Mouse (Mus musculus): ENCODE measurements around the gene Ptar1. TPM values are rescaled to one million over a fixed set of nuclear protein-coding genes. Genes with fewer than 3 reads are reported as not detected.

Gene Ptar1
- polyA plus RNA-seq, 1 experiment: 1.3 TPM

DNA sequence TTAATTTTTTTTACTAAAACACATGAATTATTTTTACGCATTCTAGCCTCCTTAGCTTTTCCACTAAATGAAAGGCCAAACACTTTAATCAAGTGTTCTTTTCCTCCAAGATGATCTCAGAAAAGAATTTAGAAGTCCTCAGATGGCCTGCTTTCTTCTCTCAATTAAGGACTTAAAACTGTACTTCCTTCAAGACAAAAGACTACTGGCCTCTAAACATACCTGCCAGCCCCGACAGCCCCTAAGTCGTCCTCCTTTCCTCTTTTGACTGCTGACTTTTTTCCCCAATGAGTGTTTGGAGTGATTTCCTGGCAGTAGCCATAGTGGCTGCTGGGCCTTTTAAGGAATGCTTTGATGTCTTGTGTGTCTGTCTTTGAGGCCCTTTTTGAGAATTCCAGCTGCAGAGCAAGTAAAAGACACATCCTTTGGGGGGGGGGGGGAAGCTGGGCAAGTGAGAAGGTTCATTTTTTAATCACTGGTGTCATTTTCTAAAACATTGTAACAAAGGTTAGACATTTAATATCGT is 1.3 kb downstream of the Ptar1 start:
- Histone ChIP-seq H3K4me3 (ENCODE audit: extremely low read depth, insufficient read depth, insufficient read length) (0 out of 2 replicates have a peak overlapping the region, but pooled peaks have one; percentile 14), H3K27me3 (ENCODE audit: control insufficient read depth, insufficient read depth, low read length) (no peaks in the 10 kb centered on the region; the same call in 1 of the 2 replicates), H3K4me1 (ENCODE audit: control insufficient read depth, insufficient read depth, insufficient read length) (peaks cover 2% of the 10 kb centered on the region), H3K36me3 (ENCODE audit: control insufficient read depth, insufficient read depth, low read length) (no peaks in the 10 kb centered on the region), H3K27ac (ENCODE audit: insufficient read depth, low read length) (no peak overlapping the region)
- 74% methylated on average over 4 of the region's 4 CpGs for WGBS
- DNase-seq (ENCODE audit: low read depth in 1 of 2, low spot score in 2 of 2): no peak
- TF ChIP-seq POLR2A (IDR thresholded peaks at IDR 0.05; ENCODE audit: low read depth, low read length) (no peak), CTCF (IDR thresholded peaks at IDR 0.05; ENCODE audit: extremely low read depth, insufficient read depth, insufficient read length, insufficient replicate concordance) (no peak)

DNA sequence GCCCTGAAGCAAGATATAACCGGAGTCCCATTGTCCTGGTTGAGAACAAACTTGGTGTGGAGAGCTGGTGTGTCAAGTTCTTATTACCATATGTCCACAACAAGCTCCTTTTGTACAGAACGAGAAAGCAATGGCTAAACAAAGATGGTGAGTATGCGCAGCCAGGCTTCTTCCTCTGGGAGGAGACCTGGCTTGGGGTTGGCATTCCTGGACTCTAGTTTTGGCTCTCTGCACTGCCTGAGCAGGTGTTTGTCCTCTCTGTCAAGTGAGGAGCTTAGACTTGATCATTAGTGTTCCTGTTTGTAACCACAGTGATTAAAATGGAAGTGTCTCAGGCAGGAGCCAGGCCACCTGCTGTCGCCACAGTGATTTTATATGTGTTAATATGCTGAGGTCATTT is 7.1 kb downstream of the Ptar1 start:
- Histone ChIP-seq H3K4me1 (ENCODE audit: control insufficient read depth, insufficient read depth, insufficient read length) (peaks cover 2% of the 10 kb centered on the region; the same call in 1 of the 2 replicates), H3K36me3 (ENCODE audit: control insufficient read depth, insufficient read depth, low read length) (peaks cover 9% of the 10 kb centered on the region), H3K27ac (ENCODE audit: insufficient read depth, low read length) (no peak overlapping the region), H3K4me3 (ENCODE audit: extremely low read depth, insufficient read depth, insufficient read length) (no peak overlapping the region), H3K27me3 (ENCODE audit: control insufficient read depth, insufficient read depth, low read length) (no peaks in the 10 kb centered on the region)
- TF ChIP-seq CTCF (IDR thresholded peaks at IDR 0.05; ENCODE audit: extremely low read depth, insufficient read depth, insufficient read length, insufficient replicate concordance) (no peak), POLR2A (IDR thresholded peaks at IDR 0.05; ENCODE audit: low read depth, low read length) (no peak)
- 92% methylated on average over 4 of the region's 4 CpGs for WGBS
- no peak for DNase-seq (ENCODE audit: low read depth in 1 of 2, low spot score in 2 of 2)

DNA sequence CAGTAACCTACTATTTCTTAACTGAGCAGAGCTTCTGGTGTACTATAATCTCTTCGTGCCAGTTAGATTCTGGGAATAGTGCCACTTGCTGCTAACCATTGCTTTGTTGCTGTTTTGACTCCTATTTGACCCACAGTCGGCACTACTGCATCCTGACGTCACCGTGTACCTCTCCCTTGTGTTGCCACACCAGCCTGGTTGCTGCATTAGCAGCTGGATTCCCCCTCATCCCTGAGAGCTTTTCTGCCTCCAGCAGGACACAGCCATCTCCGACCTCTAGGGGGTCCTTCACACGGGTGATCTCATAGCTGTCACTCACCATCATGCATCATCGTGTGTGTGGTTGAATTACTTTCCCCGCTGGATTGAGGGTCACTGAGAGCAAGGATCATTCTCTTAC is 10.6 kb downstream of the Ptar1 start:
- no peak for DNase-seq (ENCODE audit: low read depth in 1 of 2, low spot score in 2 of 2)
- Histone ChIP-seq H3K4me1 (ENCODE audit: control insufficient read depth, insufficient read depth, insufficient read length) (no peaks in the 10 kb centered on the region; the same call in 1 of the 2 replicates), H3K27ac (ENCODE audit: insufficient read depth, low read length) (no peak overlapping the region), H3K4me3 (ENCODE audit: extremely low read depth, insufficient read depth, insufficient read length) (no peak overlapping the region), H3K36me3 (ENCODE audit: control insufficient read depth, insufficient read depth, low read length) (peaks cover 11% of the 10 kb centered on the region), H3K27me3 (ENCODE audit: control insufficient read depth, insufficient read depth, low read length) (no peaks in the 10 kb centered on the region)
- TF ChIP-seq POLR2A (IDR thresholded peaks at IDR 0.05; ENCODE audit: low read depth, low read length) (no peak), CTCF (IDR thresholded peaks at IDR 0.05; ENCODE audit: extremely low read depth, insufficient read depth, insufficient read length, insufficient replicate concordance) (no peak)
- 89% methylated on average over 8 of the region's 8 CpGs for WGBS

DNA sequence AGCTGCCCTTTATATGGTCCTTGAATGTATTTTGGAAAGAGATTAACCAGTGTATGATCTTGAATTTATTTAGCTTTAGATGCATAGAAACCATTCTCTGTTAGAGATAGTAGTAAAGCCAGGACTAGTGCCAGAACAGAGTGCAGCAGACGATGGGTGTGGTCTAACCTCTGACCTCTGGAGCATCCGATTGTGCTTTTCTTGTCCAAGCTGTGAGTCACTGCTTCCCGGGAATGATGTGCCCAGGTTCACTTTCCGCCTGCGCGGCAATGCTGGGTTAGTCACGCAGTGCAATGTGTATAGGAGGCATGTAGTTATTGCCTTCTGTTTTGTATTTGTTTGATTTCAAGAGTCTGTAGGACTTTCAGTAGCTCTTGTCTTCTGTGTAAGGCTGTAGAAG is 11.1 kb downstream of the Ptar1 start:
- TF ChIP-seq POLR2A (IDR thresholded peaks at IDR 0.05; ENCODE audit: low read depth, low read length) (no peak), CTCF (IDR thresholded peaks at IDR 0.05; ENCODE audit: extremely low read depth, insufficient read depth, insufficient read length, insufficient replicate concordance) (no peak)
- DNase-seq (ENCODE audit: low read depth in 1 of 2, low spot score in 2 of 2): no peak
- Histone ChIP-seq H3K36me3 (ENCODE audit: control insufficient read depth, insufficient read depth, low read length) (peaks cover 11% of the 10 kb centered on the region), H3K27me3 (ENCODE audit: control insufficient read depth, insufficient read depth, low read length) (no peaks in the 10 kb centered on the region), H3K4me1 (ENCODE audit: control insufficient read depth, insufficient read depth, insufficient read length) (no peaks in the 10 kb centered on the region; the same call in 1 of the 2 replicates), H3K4me3 (ENCODE audit: extremely low read depth, insufficient read depth, insufficient read length) (no peak overlapping the region), H3K27ac (ENCODE audit: insufficient read depth, low read length) (no peak overlapping the region)
- WGBS: 92% methylated on average over 7 of the region's 7 CpGs

DNA sequence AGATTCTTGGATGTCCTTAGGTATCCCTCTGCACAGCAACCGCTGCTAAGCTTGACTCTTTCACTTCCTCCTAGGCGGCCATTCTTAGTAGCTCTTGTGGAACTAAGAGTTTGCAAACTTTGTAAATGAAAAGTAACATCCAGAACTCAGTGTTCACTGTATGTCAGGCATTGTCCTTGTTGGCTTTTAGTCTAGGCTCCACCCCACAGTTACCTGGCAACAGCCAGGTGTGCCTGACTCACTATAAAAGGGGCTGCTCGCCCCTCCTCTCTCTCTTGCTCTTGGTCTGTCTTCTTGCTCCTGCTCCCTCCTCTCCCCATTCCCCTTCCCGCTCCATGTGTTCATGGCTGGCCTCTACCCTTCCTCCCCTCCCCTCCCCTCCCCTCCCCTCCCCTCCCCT is 11.9 kb downstream of the Ptar1 start:
- no peaks in the 10 kb centered on the region; the same call in 1 of the 2 replicates for H3K4me1 ChIP-seq (ENCODE audit: control insufficient read depth, insufficient read depth, insufficient read length)
- no peak for DNase-seq (ENCODE audit: low read depth in 1 of 2, low spot score in 2 of 2)
- TF ChIP-seq POLR2A (IDR thresholded peaks at IDR 0.05; ENCODE audit: low read depth, low read length): no peak
- no peak for TF ChIP-seq CTCF (IDR thresholded peaks at IDR 0.05; ENCODE audit: extremely low read depth, insufficient read depth, insufficient read length, insufficient replicate concordance)
- H3K27ac ChIP-seq (ENCODE audit: insufficient read depth, low read length): no peak overlapping the region
- peaks cover 11% of the 10 kb centered on the region for H3K36me3 ChIP-seq (ENCODE audit: control insufficient read depth, insufficient read depth, low read length)
- 73% methylated on average over 4 of the region's 4 CpGs for WGBS
- no peaks in the 10 kb centered on the region for H3K27me3 ChIP-seq (ENCODE audit: control insufficient read depth, insufficient read depth, low read length)
- H3K4me3 ChIP-seq (ENCODE audit: extremely low read depth, insufficient read depth, insufficient read length): no peak overlapping the region

DNA sequence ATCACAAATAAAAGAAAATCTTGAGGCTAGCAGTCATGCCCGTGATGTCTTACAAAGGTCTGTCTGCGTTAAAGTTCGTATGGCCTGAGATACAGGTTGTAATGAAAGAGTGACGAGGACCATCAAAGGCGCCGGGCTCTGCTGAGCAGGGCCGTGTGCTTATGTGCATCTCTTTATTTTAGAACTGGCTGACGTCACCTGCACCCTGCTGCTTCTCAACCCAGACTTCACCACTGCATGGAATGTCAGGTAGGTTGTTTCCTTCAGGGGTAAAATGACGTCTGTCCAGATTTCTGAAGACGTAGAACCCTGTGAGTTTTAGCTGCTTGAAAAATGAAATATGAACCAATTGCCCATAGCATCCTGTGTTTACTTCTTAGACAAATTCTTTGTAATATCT is 15.7 kb downstream of the Ptar1 start:
- DNase-seq (ENCODE audit: low read depth in 1 of 2, low spot score in 2 of 2): no peak
- H3K27ac ChIP-seq (ENCODE audit: insufficient read depth, low read length): no peak overlapping the region
- H3K4me3 ChIP-seq (ENCODE audit: extremely low read depth, insufficient read depth, insufficient read length): no peak overlapping the region
- no peaks in the 10 kb centered on the region for H3K27me3 ChIP-seq (ENCODE audit: control insufficient read depth, insufficient read depth, low read length)
- WGBS: 96% methylated on average over 10 of the region's 10 CpGs
- no peaks in the 10 kb centered on the region; the same call in 1 of the 2 replicates for H3K4me1 ChIP-seq (ENCODE audit: control insufficient read depth, insufficient read depth, insufficient read length)
- TF ChIP-seq CTCF (IDR thresholded peaks at IDR 0.05; ENCODE audit: extremely low read depth, insufficient read depth, insufficient read length, insufficient replicate concordance): no peak
- TF ChIP-seq POLR2A (IDR thresholded peaks at IDR 0.05; ENCODE audit: low read depth, low read length): no peak
- H3K36me3 ChIP-seq (ENCODE audit: control insufficient read depth, insufficient read depth, low read length): peaks cover 2% of the 10 kb centered on the region; the same call in 1 of the 2 replicates

DNA sequence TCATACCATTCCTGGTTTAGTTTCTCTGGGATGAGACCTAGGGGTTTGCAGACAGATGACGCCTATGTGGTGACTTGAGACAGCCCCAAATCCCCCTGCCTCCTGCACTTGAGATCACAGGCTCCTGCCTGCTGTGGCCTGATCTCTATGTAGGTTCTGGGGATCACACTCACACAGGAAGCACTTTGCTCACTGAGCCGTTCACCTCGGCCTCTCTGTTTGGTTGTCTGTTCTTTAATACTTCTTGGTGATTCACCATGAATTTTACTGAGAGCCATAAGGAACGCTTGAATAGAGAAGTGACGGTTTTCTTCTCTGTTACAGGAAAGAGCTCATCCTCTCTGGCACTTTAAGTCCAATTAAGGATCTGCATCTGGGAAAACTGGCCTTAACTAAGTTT is 18.2 kb downstream of the Ptar1 start:
- no peak overlapping the region for H3K27ac ChIP-seq (ENCODE audit: insufficient read depth, low read length)
- no peak for DNase-seq (ENCODE audit: low read depth in 1 of 2, low spot score in 2 of 2)

More for the DNA sequence above, 18.2 kb downstream of the Ptar1 start:
- WGBS: 92% methylated on average over 5 of the region's 5 CpGs
- TF ChIP-seq CTCF (IDR thresholded peaks at IDR 0.05; ENCODE audit: extremely low read depth, insufficient read depth, insufficient read length, insufficient replicate concordance) (no peak), POLR2A (IDR thresholded peaks at IDR 0.05; ENCODE audit: low read depth, low read length) (no peak)
- Histone ChIP-seq H3K4me1 (ENCODE audit: control insufficient read depth, insufficient read depth, insufficient read length) (no peaks in the 10 kb centered on the region; the same call in 1 of the 2 replicates), H3K27me3 (ENCODE audit: control insufficient read depth, insufficient read depth, low read length) (no peaks in the 10 kb centered on the region), H3K4me3 (ENCODE audit: extremely low read depth, insufficient read depth, insufficient read length) (no peak overlapping the region), H3K36me3 (ENCODE audit: control insufficient read depth, insufficient read depth, low read length) (peaks cover 9% of the 10 kb centered on the region)
